Mouse (Mus musculus): ENCODE data around the gene Jmjd1c. TPM values are rescaled to one million over a fixed set of nuclear protein-coding genes. Genes with fewer than 3 reads are reported as not detected.

Gene Jmjd1c
- polyA plus RNA-seq, 1 experiment from 2014 or later, result 46.9 TPM

- WGBS, result 85% methylated on average over 7 of the region's 7 CpGs
- Histone ChIP-seq H3K4me2 (ENCODE audit: low read depth, low read length) (no peak overlapping the region), H3K27me3 (ENCODE audit: control insufficient read depth, insufficient read depth, low read length) (no peaks in the 10 kb centered on the region), H3K9ac (replicated peaks; ENCODE audit: low read length) (no peak overlapping the region), H3K4me3 (ENCODE audit: low read depth, low read length) (no peak overlapping the region), H3K9me3 (replicated peaks; ENCODE audit: control insufficient read depth, low read length) (no peaks in the 10 kb centered on the region), H3K27ac (replicated peaks; ENCODE audit: low read depth, low read length) (no peak overlapping the region), H3K4me1 (ENCODE audit: control insufficient read depth, insufficient read depth, low read length) (no peaks in the 10 kb centered on the region), H3K36me3 (replicated peaks; ENCODE audit: control insufficient read depth, insufficient read depth, low read depth, low read length) (no peaks in the 10 kb centered on the region)
- ATAC-seq (replicated peaks; ENCODE audit: insufficient number of reproducible peaks, low FRiP score, low TSS enrichment, low read depth) (no peak), DNase-seq (ENCODE audit: low spot score) (no peak)
Measured at GRCm38 (mm10) chr10:67176031-67176430, 80.1 kb downstream of the Jmjd1c start.

GRCm38 (mm10) chr10:67176932-67177331 is 81.0 kb downstream of the Jmjd1c start:
- DNase-seq (ENCODE audit: low spot score), result no peak
- WGBS, result 79% methylated on average over 3 of the region's 3 CpGs
- H3K4me1 ChIP-seq (ENCODE audit: control insufficient read depth, insufficient read depth, low read length), result no peaks in the 10 kb centered on the region

DNA sequence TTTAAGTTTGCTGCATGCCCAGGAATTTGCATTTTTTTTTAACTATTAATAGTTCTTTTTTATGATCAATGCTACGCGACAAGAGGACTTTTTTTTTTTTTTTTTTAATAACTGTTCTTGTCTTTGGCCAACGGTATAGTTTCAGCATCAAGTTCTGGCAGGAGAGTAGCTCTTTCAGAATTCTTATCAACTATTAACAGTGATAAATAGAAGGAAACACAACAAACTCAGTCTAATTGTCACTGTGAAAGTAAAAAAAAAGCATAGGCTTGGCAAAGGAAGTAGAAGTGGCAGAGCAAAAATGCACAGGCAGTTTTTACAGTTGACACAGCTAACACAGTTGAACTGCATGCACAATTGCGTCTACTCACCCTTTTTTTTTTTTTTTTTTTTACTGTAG is 81.5 kb downstream of the Jmjd1c start:
- no peaks in the 10 kb centered on the region for H3K36me3 ChIP-seq (replicated peaks; ENCODE audit: control insufficient read depth, insufficient read depth, low read depth, low read length)
- no peak for DNase-seq (ENCODE audit: low spot score)
- no peaks in the 10 kb centered on the region for H3K27me3 ChIP-seq (ENCODE audit: control insufficient read depth, insufficient read depth, low read length)
- no peak overlapping the region for H3K9ac ChIP-seq (replicated peaks; ENCODE audit: low read length)
- ATAC-seq (replicated peaks; ENCODE audit: insufficient number of reproducible peaks, low FRiP score, low TSS enrichment, low read depth), result no peak
- no peaks in the 10 kb centered on the region for H3K9me3 ChIP-seq (replicated peaks; ENCODE audit: control insufficient read depth, low read length)
- H3K4me1 ChIP-seq (ENCODE audit: control insufficient read depth, insufficient read depth, low read length), result no peaks in the 10 kb centered on the region
- no peak overlapping the region for H3K27ac ChIP-seq (replicated peaks; ENCODE audit: low read depth, low read length)
- no peak overlapping the region for H3K4me2 ChIP-seq (ENCODE audit: low read depth, low read length)
- no peak overlapping the region for H3K4me3 ChIP-seq (ENCODE audit: low read depth, low read length)
- 83% methylated on average over 4 of the region's 4 CpGs for WGBS

More at GRCm38 (mm10) chr10:67176932-67177331, 81.0 kb downstream of the Jmjd1c start:
- H3K9me3 ChIP-seq (replicated peaks; ENCODE audit: control insufficient read depth, low read length), result no peaks in the 10 kb centered on the region
- no peaks in the 10 kb centered on the region for H3K36me3 ChIP-seq (replicated peaks; ENCODE audit: control insufficient read depth, insufficient read depth, low read depth, low read length)
- no peak overlapping the region for H3K27ac ChIP-seq (replicated peaks; ENCODE audit: low read depth, low read length)
- no peaks in the 10 kb centered on the region for H3K27me3 ChIP-seq (ENCODE audit: control insufficient read depth, insufficient read depth, low read length)
- no peak for ATAC-seq (replicated peaks; ENCODE audit: insufficient number of reproducible peaks, low FRiP score, low TSS enrichment, low read depth)
- H3K4me2 ChIP-seq (ENCODE audit: low read depth, low read length), result no peak overlapping the region
- H3K9ac ChIP-seq (replicated peaks; ENCODE audit: low read length), result no peak overlapping the region
- no peak overlapping the region for H3K4me3 ChIP-seq (ENCODE audit: low read depth, low read length)

DNA sequence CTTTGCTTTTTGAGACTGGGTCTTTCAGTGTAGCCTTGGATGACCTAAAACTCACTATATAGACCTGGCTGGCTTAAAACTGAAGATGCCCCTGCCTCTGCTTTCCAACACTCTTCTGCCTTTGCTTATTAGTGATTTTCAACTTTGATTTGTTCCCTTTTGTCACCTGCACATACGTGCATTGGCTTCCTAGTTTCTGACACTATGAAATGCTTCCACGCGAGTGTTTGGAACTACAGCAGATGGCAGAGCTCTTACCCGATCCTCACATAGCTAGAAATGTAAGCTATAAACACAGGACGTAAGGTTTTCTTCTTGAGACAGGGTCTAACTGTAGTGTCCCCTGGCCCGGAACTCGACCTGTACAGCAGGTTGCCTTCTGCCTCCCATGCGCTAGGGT is 84.1 kb downstream of the Jmjd1c start:
- H3K4me2 ChIP-seq (ENCODE audit: low read depth, low read length), result no peak overlapping the region
- no peaks in the 10 kb centered on the region for H3K36me3 ChIP-seq (replicated peaks; ENCODE audit: control insufficient read depth, insufficient read depth, low read depth, low read length)
- H3K9ac ChIP-seq (replicated peaks; ENCODE audit: low read length), result no peak overlapping the region
- H3K9me3 ChIP-seq (replicated peaks; ENCODE audit: control insufficient read depth, low read length), result no peaks in the 10 kb centered on the region
- ATAC-seq (replicated peaks; ENCODE audit: insufficient number of reproducible peaks, low FRiP score, low TSS enrichment, low read depth) (no peak), DNase-seq (ENCODE audit: low spot score) (no peak)
- H3K27me3 ChIP-seq (ENCODE audit: control insufficient read depth, insufficient read depth, low read length), result no peaks in the 10 kb centered on the region
- H3K27ac ChIP-seq (replicated peaks; ENCODE audit: low read depth, low read length), result no peak overlapping the region
- H3K4me3 ChIP-seq (ENCODE audit: low read depth, low read length), result no peak overlapping the region
- no peaks in the 10 kb centered on the region; the same call in 1 of the 2 replicates for H3K4me1 ChIP-seq (ENCODE audit: control insufficient read depth, insufficient read depth, low read length)
- WGBS, result 85% methylated on average over 8 of the region's 8 CpGs

DNA sequence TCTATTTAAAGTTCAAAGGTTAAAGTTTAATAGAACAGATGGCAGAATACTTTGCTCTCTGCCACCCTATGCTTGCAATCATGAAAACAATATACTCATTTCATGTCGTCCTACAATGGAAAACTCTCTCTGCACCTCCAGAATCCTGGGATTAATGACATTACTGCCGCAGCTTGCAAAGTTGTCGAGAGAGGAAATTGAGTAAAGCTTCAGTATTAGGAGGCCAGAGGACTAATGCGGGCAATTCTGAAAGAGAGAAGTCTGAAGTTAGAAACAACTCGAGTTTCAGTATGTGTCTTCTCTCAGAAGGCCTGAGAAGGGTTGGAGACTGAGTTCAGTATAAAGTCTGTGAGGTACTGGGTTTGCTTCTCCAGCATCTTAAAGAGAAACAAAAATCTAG is 84.9 kb downstream of the Jmjd1c start:
- Histone ChIP-seq H3K27ac (replicated peaks; ENCODE audit: low read depth, low read length) (no peak overlapping the region), H3K9me3 (replicated peaks; ENCODE audit: control insufficient read depth, low read length) (no peaks in the 10 kb centered on the region), H3K9ac (replicated peaks; ENCODE audit: low read length) (no peak overlapping the region), H3K4me2 (ENCODE audit: low read depth, low read length) (no peak overlapping the region), H3K4me3 (ENCODE audit: low read depth, low read length) (no peak overlapping the region), H3K27me3 (ENCODE audit: control insufficient read depth, insufficient read depth, low read length) (no peaks in the 10 kb centered on the region), H3K36me3 (replicated peaks; ENCODE audit: control insufficient read depth, insufficient read depth, low read depth, low read length) (no peaks in the 10 kb centered on the region), H3K4me1 (ENCODE audit: control insufficient read depth, insufficient read depth, low read length) (no peaks in the 10 kb centered on the region; the same call in 1 of the 2 replicates)
- DNase-seq (ENCODE audit: low spot score), result no peak
- 62% methylated on average over 5 of the region's 5 CpGs for WGBS
- no peak for ATAC-seq (replicated peaks; ENCODE audit: insufficient number of reproducible peaks, low FRiP score, low TSS enrichment, low read depth)

DNA sequence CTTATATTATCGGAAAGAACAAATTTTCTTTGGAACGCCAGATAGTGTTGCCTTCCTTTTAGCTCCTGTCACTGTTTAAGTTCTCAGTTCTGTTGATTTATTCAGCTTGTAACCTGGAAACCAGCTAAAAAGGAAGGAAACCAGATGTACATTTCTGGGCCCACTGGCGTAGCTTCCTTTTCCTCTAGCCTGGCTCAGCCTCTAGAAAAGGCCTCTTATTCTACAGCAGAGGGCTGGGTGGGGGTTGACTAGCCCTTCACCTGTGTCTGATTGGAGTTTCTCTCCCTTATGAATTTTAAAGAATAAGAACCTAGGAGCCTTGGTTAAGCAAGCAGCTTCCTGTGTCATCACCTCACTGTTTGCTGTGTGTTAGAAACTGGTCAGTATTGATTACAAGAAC is 86.7 kb downstream of the Jmjd1c start:
- no peak overlapping the region for H3K9ac ChIP-seq (replicated peaks; ENCODE audit: low read length)
- no peak overlapping the region for H3K4me2 ChIP-seq (ENCODE audit: low read depth, low read length)
- 70% methylated on average over 3 of the region's 3 CpGs for WGBS
- no peak overlapping the region; the same call in 1 of the 2 replicates for H3K27ac ChIP-seq (replicated peaks; ENCODE audit: low read depth, low read length)
- H3K9me3 ChIP-seq (replicated peaks; ENCODE audit: control insufficient read depth, low read length), result no peaks in the 10 kb centered on the region
- no peak for ATAC-seq (replicated peaks; ENCODE audit: insufficient number of reproducible peaks, low FRiP score, low TSS enrichment, low read depth)
- H3K36me3 ChIP-seq (replicated peaks; ENCODE audit: control insufficient read depth, insufficient read depth, low read depth, low read length), result no peaks in the 10 kb centered on the region
- no peak overlapping the region for H3K4me3 ChIP-seq (ENCODE audit: low read depth, low read length)
- no peaks in the 10 kb centered on the region; the same call in 1 of the 2 replicates for H3K4me1 ChIP-seq (ENCODE audit: control insufficient read depth, insufficient read depth, low read length)
- no peaks in the 10 kb centered on the region for H3K27me3 ChIP-seq (ENCODE audit: control insufficient read depth, insufficient read depth, low read length)
- peak; percentile 15 for DNase-seq (ENCODE audit: low spot score)

- WGBS, result 71% methylated on average over 1 of the region's 1 CpGs
- no peak overlapping the region; the same call in 1 of the 2 replicates for H3K27ac ChIP-seq (replicated peaks; ENCODE audit: low read depth, low read length)
- ATAC-seq (replicated peaks; ENCODE audit: insufficient number of reproducible peaks, low FRiP score, low TSS enrichment, low read depth), result no peak
Measured at GRCm38 (mm10) chr10:67183086-67183485, 87.2 kb downstream of the Jmjd1c start.

GRCm38 (mm10) chr10:67184441-67185070 is 88.6 kb downstream of the Jmjd1c start:
- WGBS, result 64% methylated on average over 3 of the region's 3 CpGs
- H3K4me2 ChIP-seq (ENCODE audit: low read depth, low read length), result no peak overlapping the region
- H3K4me1 ChIP-seq (ENCODE audit: control insufficient read depth, insufficient read depth, low read length), result no peaks in the 10 kb centered on the region; the same call in 1 of the 2 replicates
- no peak for ATAC-seq (replicated peaks; ENCODE audit: insufficient number of reproducible peaks, low FRiP score, low TSS enrichment, low read depth)
- H3K4me3 ChIP-seq (ENCODE audit: low read depth, low read length), result no peak overlapping the region
- no peaks in the 10 kb centered on the region for H3K9me3 ChIP-seq (replicated peaks; ENCODE audit: control insufficient read depth, low read length)
- H3K36me3 ChIP-seq (replicated peaks; ENCODE audit: control insufficient read depth, insufficient read depth, low read depth, low read length), result no peaks in the 10 kb centered on the region
- DNase-seq (ENCODE audit: low spot score), result no peak
- H3K27me3 ChIP-seq (ENCODE audit: control insufficient read depth, insufficient read depth, low read length), result no peaks in the 10 kb centered on the region
- no peak overlapping the region for H3K27ac ChIP-seq (replicated peaks; ENCODE audit: low read depth, low read length)
- no peak overlapping the region for H3K9ac ChIP-seq (replicated peaks; ENCODE audit: low read length)

More at GRCm38 (mm10) chr10:67183086-67183485, 87.2 kb downstream of the Jmjd1c start:
- Histone ChIP-seq H3K9me3 (replicated peaks; ENCODE audit: control insufficient read depth, low read length) (no peaks in the 10 kb centered on the region), H3K36me3 (replicated peaks; ENCODE audit: control insufficient read depth, insufficient read depth, low read depth, low read length) (no peaks in the 10 kb centered on the region), H3K27me3 (ENCODE audit: control insufficient read depth, insufficient read depth, low read length) (no peaks in the 10 kb centered on the region), H3K4me1 (ENCODE audit: control insufficient read depth, insufficient read depth, low read length) (no peaks in the 10 kb centered on the region; the same call in 1 of the 2 replicates), H3K9ac (replicated peaks; ENCODE audit: low read length) (no peak overlapping the region), H3K4me3 (ENCODE audit: low read depth, low read length) (no peak overlapping the region), H3K4me2 (ENCODE audit: low read depth, low read length) (no peak overlapping the region)
- DNase-seq (ENCODE audit: low spot score), result no peak

Data from embryonic facial prominence, embryonic 11.5 days (tissue).